Mouse (Mus musculus) MEL (cell line): ENCODE measurements around the gene Rnf182. TPM values are rescaled to one million over a fixed set of nuclear protein-coding genes. Genes with fewer than 3 reads are reported as not detected.

Experiments used
- DNase-seq: peaks from one replicate; pipeline ENCODE4 v3.0.0; 2011; ENCODE audit warnings: low read depth, low spot score
- H3K27ac ChIP-seq: 2 replicates; pipeline ENCODE4 v1.5.1; 2012; ENCODE audit warnings: low read depth, mild to moderate bottlenecking, control low read depth, low read length, moderate library complexity; ENCODE audit not compliant: control insufficient read depth
- H3K27me3 ChIP-seq, 2 experiments: fragments of 150-350 bp in 1 of 2; sonication (generic) in 1 of 2; 2 replicates each; pipeline ENCODE4 v1.6.1; 2012; ENCODE audit warnings: low read length in 2 of 2, mild to moderate bottlenecking in 2 of 2, improper control_type of control experiment in 1 of 2, moderate library complexity in 1 of 2; ENCODE audit not compliant: insufficient read depth in 2 of 2, control insufficient read depth in 1 of 2
- H3K36me3 ChIP-seq, 2 experiments: 2 replicates each; pipeline ENCODE4 v1.6.1; 2012 to 2014; ENCODE audit warnings: low read length in 2 of 2, improper control_type of control experiment in 1 of 2, inconsistent platforms in 1 of 2, mild to moderate bottlenecking in 1 of 2; ENCODE audit not compliant: insufficient read depth in 2 of 2, control insufficient read depth in 1 of 2
- H3K4me1 ChIP-seq, 2 experiments: fragments of 150-350 bp in 1 of 2; sonication (generic) in 1 of 2; 2 replicates each; pipeline ENCODE4 v1.6.1; 2012; ENCODE audit warnings: low read length in 2 of 2, improper control_type of control experiment in 1 of 2, mild to moderate bottlenecking in 1 of 2; ENCODE audit not compliant: insufficient read depth in 2 of 2, control insufficient read depth in 1 of 2
- H3K4me3 ChIP-seq, 2 experiments: fragments of 150-350 bp in 1 of 2; sonication (generic) in 1 of 2; 2 replicates each; pipeline ENCODE4 v1.5.1; 2012; ENCODE audit warnings: low read depth in 2 of 2, low read length in 2 of 2, mild to moderate bottlenecking in 2 of 2, moderate library complexity in 2 of 2, control low read depth in 1 of 2, improper control_type of control experiment in 1 of 2; ENCODE audit not compliant: control insufficient read depth in 1 of 2, insufficient read depth in 1 of 2
- H3K79me2 ChIP-seq: 2 replicates; pipeline ENCODE4 v1.6.1; 2012; ENCODE audit warnings: mild to moderate bottlenecking, low read length, moderate library complexity; ENCODE audit not compliant: control insufficient read depth, poor library complexity, insufficient read depth
- H3K9ac ChIP-seq: 2 replicates; pipeline ENCODE4 v1.6.1; 2012; ENCODE audit warnings: low read depth, mild to moderate bottlenecking, control low read depth, low read length, moderate library complexity; ENCODE audit not compliant: control insufficient read depth, poor library complexity, severe bottlenecking
- H3K9me3 ChIP-seq: fragments of 150-350 bp; sonication (generic); replicated peaks from 2 replicates; pipeline ENCODE4 v1.6.1; 2012; ENCODE audit warnings: mild to moderate bottlenecking, low read length, improper control_type of control experiment, moderate library complexity; ENCODE audit not compliant: insufficient read depth
- CTCF ChIP-seq, 3 experiments: IDR thresholded peaks in 2 of 3; conservative IDR thresholded peaks in 1 of 3; 2 replicates each; pipeline ENCODE4 v1.5.1; 2011 to 2012; ENCODE audit warnings: low read length in 3 of 3, low read depth in 2 of 3, mild to moderate bottlenecking in 2 of 3, improper control_type of control experiment in 1 of 3, inconsistent platforms in 1 of 3, mixed read lengths in 1 of 3, moderate library complexity in 1 of 3; ENCODE audit not compliant: control insufficient read depth in 1 of 3, insufficient read depth in 1 of 3, poor library complexity in 1 of 3, severe bottlenecking in 1 of 3
- E2F4 ChIP-seq: IDR thresholded peaks from 2 replicates; pipeline ENCODE4 v1.6.1; 2011; ENCODE audit warnings: low read depth, low read length, improper control_type of control experiment, borderline replicate concordance
- ELF1 ChIP-seq: IDR thresholded peaks from 2 replicates; pipeline ENCODE4 v1.6.1; 2014; ENCODE audit warnings: low read depth, mild to moderate bottlenecking, inconsistent platforms, low read length, improper control_type of control experiment, moderate library complexity
- ETS1 ChIP-seq: IDR thresholded peaks from 2 replicates; pipeline ENCODE4 v1.6.1; 2012; ENCODE audit warnings: low read depth, mild to moderate bottlenecking, inconsistent platforms, low read length, improper control_type of control experiment, moderate library complexity
- GABPA ChIP-seq: IDR thresholded peaks from 2 replicates; pipeline ENCODE4 v1.6.1; 2012; ENCODE audit warnings: low read depth, mild to moderate bottlenecking, inconsistent platforms, low read length, improper control_type of control experiment, moderate library complexity
- GATA1 ChIP-seq: IDR thresholded peaks from 2 replicates; pipeline ENCODE4 v1.6.1; 2011; ENCODE audit warnings: low read depth, low read length, improper control_type of control experiment
- JUND ChIP-seq: IDR thresholded peaks from 2 replicates; pipeline ENCODE4 v1.6.1; 2011; ENCODE audit warnings: low read depth, mild to moderate bottlenecking, improper control_type of control experiment, low read length
- MAX ChIP-seq: IDR thresholded peaks from 2 replicates; pipeline ENCODE4 v1.6.1; 2011; ENCODE audit warnings: low read length, improper control_type of control experiment
- MXI1 ChIP-seq: IDR thresholded peaks from 2 replicates; pipeline ENCODE4 v1.6.1; 2011; ENCODE audit warnings: mild to moderate bottlenecking, low read depth, low read length, improper control_type of control experiment
- NELFE ChIP-seq: IDR thresholded peaks from 2 replicates; pipeline ENCODE4 v1.6.1; 2011; ENCODE audit warnings: low read depth, low read length, improper control_type of control experiment
- POLR2A ChIP-seq, 2 experiments: IDR thresholded peaks; 2 replicates each; pipeline ENCODE4 v1.6.1; 2011 to 2012; ENCODE audit warnings: low read length in 2 of 2, mild to moderate bottlenecking in 2 of 2, control low read depth in 1 of 2, improper control_type of control experiment in 1 of 2, low read depth in 1 of 2, moderate library complexity in 1 of 2; ENCODE audit not compliant: control insufficient read depth in 1 of 2, insufficient read depth in 1 of 2, poor library complexity in 1 of 2
- RAD21 ChIP-seq: IDR thresholded peaks from 2 replicates; pipeline ENCODE4 v1.6.1; 2011; ENCODE audit warnings: mild to moderate bottlenecking, low read depth, low read length, improper control_type of control experiment
- RCOR1 ChIP-seq: IDR thresholded peaks from 2 replicates; pipeline ENCODE4 v1.6.1; 2012; ENCODE audit warnings: low read depth, mild to moderate bottlenecking, inconsistent platforms, low read length, improper control_type of control experiment
- SMC3 ChIP-seq: IDR thresholded peaks from 2 replicates; pipeline ENCODE4 v1.6.1; 2011; ENCODE audit warnings: low read depth, low read length, improper control_type of control experiment
- TBP ChIP-seq: IDR thresholded peaks from 2 replicates; pipeline ENCODE4 v1.8.0; 2011; ENCODE audit warnings: low read depth, low read length, improper control_type of control experiment
- TCF12 ChIP-seq: IDR thresholded peaks from 2 replicates; pipeline ENCODE4 v1.6.1; 2014; ENCODE audit warnings: low read depth, mild to moderate bottlenecking, inconsistent platforms, low read length, improper control_type of control experiment, moderate library complexity
- USF1 ChIP-seq: IDR thresholded peaks from 2 replicates; pipeline ENCODE4 v1.6.1; 2014; ENCODE audit warnings: low read depth, mild to moderate bottlenecking, inconsistent platforms, low read length, improper control_type of control experiment, moderate library complexity
- ZC3H11A ChIP-seq: IDR thresholded peaks from 2 replicates; pipeline ENCODE4 v1.6.1; 2012; ENCODE audit warnings: low read depth, mild to moderate bottlenecking, inconsistent platforms, low read length, improper control_type of control experiment
- ZMIZ1 ChIP-seq: IDR thresholded peaks from 2 replicates; pipeline ENCODE4 v1.6.1; 2012; ENCODE audit warnings: low read depth, mild to moderate bottlenecking, inconsistent platforms, low read length, improper control_type of control experiment, moderate library complexity
- ZNF384 ChIP-seq: IDR thresholded peaks from 2 replicates; pipeline ENCODE4 v1.6.1; 2012; ENCODE audit warnings: low read depth, mild to moderate bottlenecking, inconsistent platforms, low read length, improper control_type of control experiment
- polyA plus RNA-seq, 2 experiments: library from polyadenylated mRNA; stranded (reverse) in 1 of 2; unstranded in 1 of 2; fragments of >175 nt in 1 of 2; fragments of >200 nt in 1 of 2; gene quantifications; 2 replicates each; pipeline versions ENCODE4 v1.2.1 to v1.2.4; 2012; ENCODE audit warnings: low replicate concordance in 2 of 2, low read depth in 1 of 2; ENCODE audit not compliant: insufficient read length in 2 of 2, insufficient read depth in 1 of 2, missing spikeins in 1 of 2
- total RNA-seq: library from RNA; depleted of rRNA; stranded (reverse); fragments of 300-350 nt; gene quantifications from 2 replicates; pipeline ENCODE4 v1.2.3, GENCODE M21; 2012

Rnf182 gene
- total and polyA plus RNA-seq, 3 experiments, result 0.04 TPM; not detected in 2

DNA sequence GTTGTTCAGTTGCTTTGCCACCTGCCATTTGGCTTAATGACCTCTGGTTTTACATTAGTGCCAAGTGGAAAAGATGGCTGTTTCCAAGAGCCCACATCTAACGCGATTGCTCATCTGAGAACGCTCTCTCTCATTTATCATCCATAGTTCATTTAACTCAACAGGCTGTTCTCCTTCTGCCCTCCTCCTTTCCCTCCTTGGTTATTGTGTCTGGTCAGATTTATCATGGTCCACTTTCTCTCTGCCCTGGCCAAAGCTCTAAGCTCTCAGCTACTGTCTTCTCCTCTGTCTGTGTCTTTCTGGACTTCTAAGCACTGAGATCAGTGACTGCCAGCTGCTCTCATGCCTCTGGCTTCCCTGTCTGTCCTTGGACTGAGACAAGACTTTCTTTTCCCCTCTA lies 35.8 kb downstream of the Rnf182 start:
- no peak for DNase-seq
- no peak overlapping the region for H3K27ac ChIP-seq
- no peak for TF ChIP-seq GATA1
- TF ChIP-seq ELF1, result no peak
- TF ChIP-seq JUND, result no peak
- TF ChIP-seq GABPA, result no peak
- no peak for TF ChIP-seq TCF12
- TF ChIP-seq E2F4, result no peak
- no peak for TF ChIP-seq RCOR1
- no peak for TF ChIP-seq TBP
- TF ChIP-seq ZMIZ1, result no peak
- no peak for TF ChIP-seq USF1
- TF ChIP-seq SMC3, result no peak
- no peak for TF ChIP-seq NELFE
- TF ChIP-seq RAD21, result no peak
- TF ChIP-seq MAX, result no peak
- TF ChIP-seq ZC3H11A, result no peak
- TF ChIP-seq ZNF384, result no peak
- TF ChIP-seq, all 39 proteins: peak for 0
- no peaks in the 10 kb centered on the region for H3K27me3 ChIP-seq
- no peaks in the 10 kb centered on the region for H3K4me1 ChIP-seq
- no peaks in the 10 kb centered on the region for H3K9me3 ChIP-seq
- H3K79me2 ChIP-seq, result no peaks in the 10 kb centered on the region
- no peaks in the 10 kb centered on the region for H3K36me3 ChIP-seq
- H3K9ac ChIP-seq, result no peak overlapping the region
- H3K4me3 ChIP-seq, result no peak overlapping the region

- no peak overlapping the region for H3K4me3 ChIP-seq
- H3K4me1 ChIP-seq, result no peaks in the 10 kb centered on the region
Measured at GRCm38 (mm10) chr13:43654091-43654490, 38.6 kb downstream of the Rnf182 start.

More at GRCm38 (mm10) chr13:43654091-43654490, 38.6 kb downstream of the Rnf182 start:
- Histone ChIP-seq H3K79me2 (no peaks in the 10 kb centered on the region; the same call in 1 of the 2 replicates), H3K9me3 (no peaks in the 10 kb centered on the region), H3K27me3 (no peaks in the 10 kb centered on the region), H3K9ac (no peak overlapping the region), H3K36me3 (no peaks in the 10 kb centered on the region), H3K27ac (no peak overlapping the region)
- no peak for DNase-seq
- TF ChIP-seq CTCF (IDR thresholded peaks at IDR 0.05 in 2 of 3, conservative IDR thresholded peaks at IDR 0.05 in 1 of 3; ENCODE audit: control insufficient read depth in 1 of 3, insufficient read depth in 1 of 3, low read depth in 2 of 3, low read length in 3 of 3, poor library complexity in 1 of 3, severe bottlenecking in 1 of 3), result no peak
- no peak for TF ChIP-seq ZNF384
- TF ChIP-seq MXI1, result no peak
- TF ChIP-seq POLR2A (IDR thresholded peaks at IDR 0.05; ENCODE audit: control insufficient read depth in 1 of 2, insufficient read depth in 1 of 2, low read depth in 1 of 2, low read length in 2 of 2, poor library complexity in 1 of 2), result no peak
- TF ChIP-seq ETS1, result no peak
- TF ChIP-seq ELF1, result no peak
